Mouse (Mus musculus) erythroblast, embryonic 14.5 days (primary cell): Measurements from ENCODE around the gene Foxa2.

ENCODE experiments used
- GATA1 ChIP-seq: IDR thresholded peaks from 2 replicates; pipeline ENCODE4 v1.6.1; 2012; ENCODE audit warnings: low read length, inconsistent platforms, mixed read lengths
- TAL1 ChIP-seq: IDR thresholded peaks from 3 replicates; pipeline ENCODE4 v1.6.1; 2012; ENCODE audit warnings: low read length, inconsistent platforms, mixed read lengths

DNA sequence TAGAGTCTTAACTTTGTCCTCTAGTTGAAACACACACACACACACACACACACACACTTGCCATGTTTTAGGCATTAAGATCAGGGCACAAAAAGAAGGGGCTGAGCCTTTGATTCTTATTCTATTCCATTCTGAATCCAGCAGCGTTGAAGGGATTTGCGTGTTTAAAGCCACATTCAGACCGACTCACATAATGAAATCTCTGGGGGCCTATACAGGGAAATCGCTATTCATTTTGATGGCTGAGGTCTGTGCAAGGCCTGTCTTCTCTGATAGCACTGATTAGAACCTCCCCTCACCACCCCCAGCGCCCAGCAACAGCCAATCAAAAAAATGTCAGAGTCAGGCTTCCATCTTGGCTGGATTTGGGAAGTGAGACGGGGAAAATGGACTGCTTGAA is 13.9 kb upstream of the Foxa2 start:
- TF ChIP-seq GATA1, result no peak
- TF ChIP-seq TAL1, result no peak
